Mouse (Mus musculus) mouse trophoblast stem cell (cell line): Measurements from ENCODE around the gene Pqlc3.

Experiments
- in situ Hi-C, 2 experiments: fragments of 300-500 bp; cut with MseI, MboI; formaldehyde crosslinking; loops; 2 replicates in 1 of 2; 3 replicates in 1 of 2; pipeline ENCODE4 v1.15.1; 2025

Gene Pqlc3

GRCm38 (mm10) chr12:17011100-17011870 is 11.1 kb upstream of the Pqlc3 start, which contains the start of gene 2410004P03Rik:
Gene 2410004P03Rik (minus strand): TSS chr12:17011727.
- in situ Hi-C loops, result loop anchor here in 1 of 2 experiments (25.0 kb wide), 1 partner anchor 199 kb away; the partner anchor contains the start of genes E2f6 and Greb1

- in situ Hi-C loops, result loop anchor here (10.0 to 25.0 kb wide), 2 partner anchors 197 to 205 kb away; partner anchors contain the start of genes Greb1 (in 2 of the 2) and E2f6 (in 1 of the 2)
Measured at GRCm38 (mm10) chr12:17009466-17009865, 9.3 kb upstream of the Pqlc3 start.

GRCm38 (mm10) chr12:17001211-17001610 is 1.0 kb upstream of the Pqlc3 start:
- in situ Hi-C loops, result loop anchor here (10.0 to 25.0 kb wide), 2 partner anchors 189 to 196 kb away; partner anchors contain the start of genes Greb1 (in 2 of the 2) and E2f6 (in 1 of the 2)

- in situ Hi-C loops, result loop anchor here (10.0 to 25.0 kb wide), 2 partner anchors 188 to 196 kb away; partner anchors contain the start of genes Greb1 (in 2 of the 2) and E2f6 (in 1 of the 2)
Measured at GRCm38 (mm10) chr12:17000628-17001027, 420 bp upstream of the Pqlc3 start.

GRCm38 (mm10) chr12:16999146-16999545 is 1.1 kb downstream of the Pqlc3 start:
- in situ Hi-C loops, result no loop called here

GRCm38 (mm10) chr12:16996886-16997462 is 3.2 kb downstream of the Pqlc3 start:
- in situ Hi-C loops, result no loop called here

GRCm38 (mm10) chr12:16996281-16996680 is 3.9 kb downstream of the Pqlc3 start:
- in situ Hi-C loops, result no loop called here

GRCm38 (mm10) chr12:16994291-16994690 is 5.9 kb downstream of the Pqlc3 start:
- in situ Hi-C loops, result no loop called here

GRCm38 (mm10) chr12:16992355-16992754 is 7.9 kb downstream of the Pqlc3 start:
- in situ Hi-C loops, result no loop called here

- in situ Hi-C loops, result no loop called here
Measured at GRCm38 (mm10) chr12:16991376-16991775, 8.8 kb downstream of the Pqlc3 start.

- in situ Hi-C loops, result no loop called here
Measured at GRCm38 (mm10) chr12:16985778-16986177, 14.4 kb downstream of the Pqlc3 start.

GRCm38 (mm10) chr12:16977120-16977519 is 23.1 kb downstream of the Pqlc3 start:
- in situ Hi-C loops, result no loop called here

- in situ Hi-C loops, result no loop called here
Measured at GRCm38 (mm10) chr12:16966811-16967210, 33.4 kb downstream of the Pqlc3 start.

- in situ Hi-C loops, result no loop called here
Measured at GRCm38 (mm10) chr12:16963354-16963753, 36.9 kb downstream of the Pqlc3 start.

GRCm38 (mm10) chr12:16958851-16959250 is 41.4 kb downstream of the Pqlc3 start:
- in situ Hi-C loops, result no loop called here

- in situ Hi-C loops, result no loop called here
Measured at GRCm38 (mm10) chr12:16948239-16948638, 52.0 kb downstream of the Pqlc3 start.

GRCm38 (mm10) chr12:16941976-16942375 is 58.2 kb downstream of the Pqlc3 start:
- in situ Hi-C loops, result no loop called here
